Mouse (Mus musculus) intestine, postnatal 0 days (tissue): ENCODE results near the gene Zfp566. TPM values are rescaled to one million over a fixed set of nuclear protein-coding genes. Genes with fewer than 3 reads are reported as not detected.

Experiments
- ATAC-seq: fragments of 200-750 bp; cut with Nextera tagmentation; 2 replicates; pipeline ENCODE4 v1.8.0; 2017; ENCODE audit warnings: mild to moderate bottlenecking, moderate TSS enrichment, moderate library complexity
- H3K27ac ChIP-seq: fragments of 300-500 bp; sonication (generic); 2 replicates; pipeline ENCODE4 v1.5.1; 2014; ENCODE audit warnings: mild to moderate bottlenecking, low read depth, low read length, moderate library complexity
- H3K27me3 ChIP-seq: fragments of 300-500 bp; sonication (generic); replicated peaks from 2 replicates; pipeline ENCODE4 v1.6.1; 2014; ENCODE audit warnings: low read length, mixed read lengths; ENCODE audit not compliant: control insufficient read depth, insufficient read depth
- H3K36me3 ChIP-seq: fragments of 300-500 bp; sonication (generic); 2 replicates; pipeline ENCODE4 v1.6.1; 2014; ENCODE audit warnings: mild to moderate bottlenecking, moderate library complexity; ENCODE audit not compliant: control insufficient read depth, insufficient read depth
- H3K4me1 ChIP-seq: fragments of 300-500 bp; sonication (generic); replicated peaks from 2 replicates; pipeline ENCODE4 v1.6.1; 2014; ENCODE audit warnings: antibody characterized with exemption, low read length, mixed read lengths; ENCODE audit not compliant: control insufficient read depth, insufficient read depth
- H3K4me2 ChIP-seq: fragments of 300-500 bp; sonication (generic); replicated peaks from 2 replicates; pipeline ENCODE4 v1.6.1; 2014; ENCODE audit warnings: low read depth, mild to moderate bottlenecking, moderate library complexity
- H3K4me3 ChIP-seq: fragments of 300-500 bp; sonication (generic); 2 replicates; pipeline ENCODE4 v1.5.1; 2014; ENCODE audit warnings: low read depth, low read length
- H3K9ac ChIP-seq: fragments of 300-500 bp; sonication (generic); 2 replicates; pipeline ENCODE4 v1.6.1; 2014; ENCODE audit warnings: mild to moderate bottlenecking, low read depth, low read length
- H3K9me3 ChIP-seq: fragments of 300-500 bp; sonication (generic); 2 replicates; pipeline ENCODE4 v1.6.1; 2016; ENCODE audit warnings: mixed run types; ENCODE audit not compliant: control insufficient read depth
- CTCF ChIP-seq: sonication (generic); IDR thresholded peaks from 2 replicates; pipeline ENCODE4 v1.5.1; 2016; ENCODE audit warnings: low read depth, mild to moderate bottlenecking, control low read depth, antibody characterized with exemption, moderate library complexity
- WGBS: fragments of 180-500 bp; shearing (Covaris S2); extraction: QIAGEN DNeasy Blood & Tissue Kit; methylation state at CpG from one replicate; pipeline ENCODE4 v1.1.7; 2014; 5-methylcytosine and 5-hydroxymethylcytosine counted together
- microRNA-seq: library from miRNA; unstranded; fragments of <30 nt; microRNA quantifications from one replicate; pipeline ENCODE4, GENCODE M21; 2016
- polyA plus RNA-seq: library from polyadenylated mRNA; unstranded; fragments of >200 nt; fragmentation: Nextera tagmentation; extraction: Ambion mirVana; gene quantifications from 2 replicates; pipeline ENCODE4 v1.2.1, GENCODE M21; 2015

Zfp566 gene
- polyA plus RNA-seq, 1 experiment from 2014 or later = 3.1 TPM

DNA sequence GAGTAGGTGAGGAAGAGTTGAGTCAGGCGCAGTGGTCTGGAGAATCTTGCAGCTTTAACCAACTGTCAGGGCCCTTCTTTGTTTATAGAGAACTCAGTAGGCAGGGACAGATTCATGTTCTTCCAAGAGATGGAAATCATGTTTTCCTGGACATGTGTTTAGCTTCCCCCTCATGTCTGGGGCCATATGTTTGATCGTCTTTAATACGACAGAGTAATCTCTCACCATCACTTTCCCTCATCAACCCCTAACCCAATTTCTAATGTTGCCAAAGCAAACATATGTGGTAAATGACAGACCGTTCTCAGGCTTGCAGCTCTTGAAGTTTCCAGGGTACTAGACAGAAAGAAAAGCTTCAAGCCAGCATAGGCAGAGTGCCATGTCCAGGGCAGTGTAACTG lies 42.2 kb downstream of the Zfp566 start:
- Histone ChIP-seq H3K27ac (no peak overlapping the region), H3K9me3 (no peaks in the 10 kb centered on the region), H3K4me1 (0 out of 2 replicates have a peak, but pooled peaks cover 4% of the 10 kb centered on the region), H3K9ac (no peak overlapping the region), H3K4me3 (no peak overlapping the region), H3K27me3 (no peaks in the 10 kb centered on the region), H3K36me3 (no peaks in the 10 kb centered on the region), H3K4me2 (no peak overlapping the region)
- TF ChIP-seq CTCF = no peak
- WGBS = 95% methylated on average over 4 of the region's 4 CpGs
- no peak for ATAC-seq

DNA sequence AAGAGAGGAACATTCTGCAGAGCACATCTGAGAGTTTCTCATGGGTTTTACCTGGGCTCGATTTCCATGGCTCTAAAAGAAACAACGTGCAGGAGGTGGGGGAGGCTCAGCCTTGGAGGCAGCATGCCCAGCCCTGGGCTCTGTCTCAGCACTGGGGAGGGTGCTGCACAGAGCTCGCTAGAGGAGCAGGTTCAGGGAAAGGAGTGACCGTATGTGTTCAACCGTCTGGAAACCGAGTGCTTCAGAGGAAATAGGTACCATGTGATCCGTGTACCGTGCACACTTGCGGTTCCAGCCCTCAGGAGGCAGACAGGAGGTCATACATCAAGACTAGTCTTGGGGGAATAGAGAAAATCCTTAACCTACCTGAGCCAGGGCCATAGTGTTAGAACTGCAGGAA lies 46.0 kb downstream of the Zfp566 start:
- Histone ChIP-seq H3K27ac (no peak overlapping the region), H3K27me3 (no peaks in the 10 kb centered on the region), H3K9me3 (no peaks in the 10 kb centered on the region), H3K36me3 (no peaks in the 10 kb centered on the region), H3K9ac (no peak overlapping the region), H3K4me1 (no peaks in the 10 kb centered on the region), H3K4me3 (no peak overlapping the region), H3K4me2 (no peak overlapping the region)
- TF ChIP-seq CTCF = no peak
- 56% methylated on average over 9 of the region's 9 CpGs for WGBS
- ATAC-seq = no peak

DNA sequence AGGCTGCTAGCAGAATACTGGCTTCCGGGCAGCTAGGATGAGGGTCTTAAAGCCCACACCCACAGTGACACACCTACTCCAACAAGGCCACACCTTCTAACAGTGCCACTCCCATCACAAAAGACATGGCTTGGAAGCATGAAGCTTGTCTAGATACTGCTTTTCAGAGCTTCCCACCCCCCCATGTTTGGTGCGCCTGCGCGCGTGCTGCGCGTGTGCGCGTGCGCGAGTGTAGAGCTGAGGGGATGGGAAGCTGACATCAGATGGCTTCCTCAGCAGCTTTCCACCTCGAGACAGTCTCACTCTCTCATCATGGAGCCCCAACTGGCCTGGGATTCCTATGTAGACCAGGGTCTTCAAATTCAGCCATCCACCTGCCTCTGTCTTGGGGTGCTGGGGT lies 56.0 kb downstream of the Zfp566 start:
- 93% methylated on average over 12 of the region's 12 CpGs for WGBS

DNA sequence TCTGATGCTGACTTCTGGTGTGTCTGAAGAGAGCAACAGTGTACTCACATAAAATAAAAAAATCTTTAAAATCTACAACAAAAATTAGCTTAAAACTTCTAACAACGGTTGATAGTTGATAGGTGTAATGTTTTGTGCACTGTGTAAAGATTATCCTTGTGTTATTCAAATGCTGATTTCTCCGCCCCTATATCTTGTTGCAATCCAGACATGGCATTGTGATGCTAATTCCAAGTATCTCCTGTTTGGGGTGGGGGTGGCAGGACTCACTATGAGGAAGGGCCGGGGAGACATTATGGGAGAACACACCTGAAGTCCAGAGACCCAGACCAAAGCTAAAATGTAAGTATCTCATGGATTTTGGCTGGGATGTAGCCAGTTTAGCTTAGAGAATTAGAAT lies 58.9 kb downstream of the Zfp566 start:
- TF ChIP-seq CTCF = no peak
- Histone ChIP-seq H3K4me3 (no peak overlapping the region), H3K36me3 (peaks cover 15% of the 10 kb centered on the region), H3K4me1 (no peaks in the 10 kb centered on the region), H3K4me2 (no peak overlapping the region), H3K9ac (no peak overlapping the region), H3K9me3 (no peaks in the 10 kb centered on the region), H3K27ac (no peak overlapping the region), H3K27me3 (no peaks in the 10 kb centered on the region)
- no peak for ATAC-seq
- 86% methylated on average over 3 of the region's 3 CpGs for WGBS

More for the DNA sequence above, 56.0 kb downstream of the Zfp566 start:
- no peaks in the 10 kb centered on the region; the same call in 1 of the 2 replicates for H3K36me3 ChIP-seq
- ATAC-seq = no peak
- no peak overlapping the region for H3K4me3 ChIP-seq
- H3K27ac ChIP-seq = no peak overlapping the region
- H3K4me2 ChIP-seq = no peak overlapping the region
- no peaks in the 10 kb centered on the region for H3K27me3 ChIP-seq
- no peaks in the 10 kb centered on the region for H3K9me3 ChIP-seq
- no peak overlapping the region for H3K9ac ChIP-seq
- H3K4me1 ChIP-seq = no peaks in the 10 kb centered on the region
- TF ChIP-seq CTCF = no peak

DNA sequence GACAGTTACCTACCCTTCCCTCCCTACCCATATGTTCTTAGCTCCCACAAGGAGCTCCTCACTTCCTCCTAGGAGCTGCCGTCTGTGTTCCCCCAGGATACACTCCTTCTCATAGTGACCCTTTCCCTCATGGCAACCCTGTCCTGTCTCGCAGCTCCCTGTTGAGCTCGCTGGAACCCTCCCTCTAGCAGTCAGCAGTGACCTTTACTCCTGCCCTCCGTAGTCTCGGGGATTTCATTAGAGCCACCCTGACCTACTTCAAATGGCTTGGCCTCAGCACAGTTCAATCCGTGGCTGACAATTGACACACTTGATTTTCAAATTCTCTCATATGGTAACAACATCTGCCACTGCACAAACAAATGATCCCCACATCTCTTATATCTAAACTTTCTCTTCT lies 59.6 kb downstream of the Zfp566 start:
- H3K9me3 ChIP-seq = no peaks in the 10 kb centered on the region
- 11% methylated on average over 6 of the region's 6 CpGs for WGBS
- H3K4me2 ChIP-seq = no peak overlapping the region
- ATAC-seq = no peak
- no peak overlapping the region for H3K9ac ChIP-seq
- H3K36me3 ChIP-seq = peaks cover 21% of the 10 kb centered on the region
- no peaks in the 10 kb centered on the region for H3K4me1 ChIP-seq
- H3K27me3 ChIP-seq = no peaks in the 10 kb centered on the region
- no peak overlapping the region for H3K27ac ChIP-seq
- H3K4me3 ChIP-seq = no peak overlapping the region
- no peak for TF ChIP-seq CTCF

DNA sequence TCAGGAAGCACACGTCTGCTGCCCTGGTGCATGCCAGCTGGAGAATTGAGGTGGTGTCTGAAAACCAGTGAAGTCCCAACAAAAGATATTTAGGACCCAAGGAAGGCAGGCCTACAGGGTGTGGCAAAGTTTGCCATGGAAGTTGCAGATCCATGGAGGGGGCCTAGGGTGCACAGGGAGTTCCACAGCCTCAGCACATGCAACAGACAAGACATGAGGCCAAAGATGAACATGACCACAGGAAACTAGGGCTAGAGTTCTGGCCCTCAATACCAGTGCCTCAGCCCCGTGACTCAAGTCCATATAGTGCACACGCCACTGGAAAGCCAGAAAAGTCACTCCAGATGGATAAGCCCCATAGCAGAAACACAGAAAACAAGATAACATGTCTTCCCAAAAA lies 61.8 kb downstream of the Zfp566 start:
- H3K9ac ChIP-seq = no peak overlapping the region
- no peak overlapping the region for H3K4me3 ChIP-seq
- H3K27me3 ChIP-seq = no peaks in the 10 kb centered on the region
- no peak overlapping the region; the same call in 1 of the 2 replicates for H3K27ac ChIP-seq
- H3K36me3 ChIP-seq = peaks cover 35% of the 10 kb centered on the region
- no peaks in the 10 kb centered on the region for H3K9me3 ChIP-seq
- TF ChIP-seq CTCF = no peak
- ATAC-seq = no peak
- no peaks in the 10 kb centered on the region for H3K4me1 ChIP-seq
- 93% methylated on average over 3 of the region's 3 CpGs for WGBS
- no peak overlapping the region for H3K4me2 ChIP-seq

Small RNA genes lying within 50 kb of the gene (microRNA-seq; reads per million reads assigned to microRNA genes)
- not detected for gene Gm23368

Other genes with a start within 250 kb of the Zfp566 start
- gene Zfp940, start 236.9 kb downstream of the Zfp566 start, polyA plus RNA-seq = 0.98 and 0.99 TPM in 2 replicates
- 1.4 and 1.5 TPM in 2 replicates for gene Zfp420, start 230.5 kb downstream of the Zfp566 start, polyA plus RNA-seq
- 3.2 TPM in 2 replicates for gene Zfp27, start 184.0 kb downstream of the Zfp566 start, polyA plus RNA-seq
- gene Zfp383, start 182.3 kb downstream of the Zfp566 start, polyA plus RNA-seq = 1.4 and 1.8 TPM in 2 replicates
- 2.6 and 2.8 TPM in 2 replicates for gene Zfp74, start 136.4 kb downstream of the Zfp566 start, polyA plus RNA-seq
- gene Zfp568, start 106.6 kb downstream of the Zfp566 start, polyA plus RNA-seq = 5.5 and 5.8 TPM in 2 replicates
- 0.93 and 1.0 TPM in 2 replicates for gene Zfp14, start 39.1 kb downstream of the Zfp566 start, polyA plus RNA-seq
- 1.2 and 1.7 TPM in 2 replicates for gene Zfp82, start 17.6 kb downstream of the Zfp566 start, polyA plus RNA-seq
- gene Gm26920, start 117 bp downstream of the Zfp566 start, polyA plus RNA-seq = not detected in 2 replicates
- gene Zfp260, start 4.2 kb upstream of the Zfp566 start, polyA plus RNA-seq = 32.5 and 34.3 TPM in 2 replicates
- 1.7 and 2.4 TPM in 2 replicates for gene Zfp382, start 31.4 kb upstream of the Zfp566 start, polyA plus RNA-seq
- 3.1 and 3.8 TPM in 2 replicates for gene Zfp146, start 79.2 kb upstream of the Zfp566 start, polyA plus RNA-seq
- 54.1 and 60.2 TPM in 2 replicates for gene Cox7a1, start 93.6 kb upstream of the Zfp566 start, polyA plus RNA-seq
- gene Capns1, start 108.3 kb upstream of the Zfp566 start, polyA plus RNA-seq = 85.5 and 87.1 TPM in 2 replicates
- gene Polr2i, start 141.4 kb upstream of the Zfp566 start, polyA plus RNA-seq = 84.6 and 91.2 TPM in 2 replicates
- gene Tbcb, start 141.7 kb upstream of the Zfp566 start, polyA plus RNA-seq = 159 and 160 TPM in 2 replicates
- gene Ovol3, start 145.2 kb upstream of the Zfp566 start, polyA plus RNA-seq = not detected in 2 replicates
- 0.14 and 0.22 TPM in 2 replicates for gene Thap8, start 189.6 kb upstream of the Zfp566 start, polyA plus RNA-seq
- gene Wdr62, start 189.9 kb upstream of the Zfp566 start, polyA plus RNA-seq = 3.5 TPM in 2 replicates
- gene Clip3, start 201.2 kb upstream of the Zfp566 start, polyA plus RNA-seq = 8.6 and 9.7 TPM in 2 replicates
- gene Alkbh6, start 218.2 kb upstream of the Zfp566 start, polyA plus RNA-seq = 58.2 and 63.5 TPM in 2 replicates
- gene Syne4, start 224.3 kb upstream of the Zfp566 start, polyA plus RNA-seq = 12.5 and 16.3 TPM in 2 replicates
- gene E130208F15Rik, start 231.2 kb upstream of the Zfp566 start, polyA plus RNA-seq = not detected in 2 replicates
- gene Sdhaf1, start 233.4 kb upstream of the Zfp566 start, polyA plus RNA-seq = 18.3 and 18.8 TPM in 2 replicates